In the genomic region with DNA sequence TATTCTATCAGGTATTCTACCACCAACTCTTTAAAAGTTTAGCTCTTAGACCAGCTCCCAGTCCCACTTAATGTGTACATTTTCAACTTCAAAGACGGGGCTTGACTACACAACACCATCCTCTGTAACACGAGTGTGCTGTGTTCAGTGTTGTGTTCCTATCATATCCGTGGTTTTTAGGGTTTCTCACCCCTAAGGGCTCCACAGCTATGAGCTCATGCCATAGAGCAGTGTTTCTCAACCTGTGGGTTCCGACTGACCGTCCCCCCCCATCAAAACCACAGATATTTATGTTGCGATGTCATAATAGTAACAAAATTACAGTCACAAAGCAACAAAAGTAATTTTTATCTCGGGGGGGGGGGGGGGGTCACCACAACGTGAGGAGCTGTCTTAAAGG, we compare ENCODE assay signal across 13 mouse cellular contexts.
"Had no signal": no experiment of that assay in that cellular context is flagged by ENCODE, and none has a peak within 500 bp of the region (broad histone marks: within the 10 kb centered on the region; RNA-seq: fewer than 3 reads in every experiment).

No protein-coding gene starts in this region.

- H3K9ac ChIP-seq: liver, embryonic 13.5 days; liver, postnatal 0 days; lung, embryonic 15.5 days; neural tube, embryonic 12.5 days had no signal

- DNase-seq: kidney, adult 8-10 months; kidney, postnatal 25 days; liver; liver, embryonic 13.5 days; liver, postnatal 0 days; spleen, adult 18-20 months; thymus, adult 2 months; thymus, postnatal 25 days had no signal

- H3K27me3 ChIP-seq: lung, embryonic 15.5 days; neural tube, embryonic 12.5 days had no signal

- H3K4me2 ChIP-seq: liver, embryonic 13.5 days; lung, embryonic 15.5 days; neural tube, embryonic 12.5 days had no signal

- H3K36me3 ChIP-seq: liver, embryonic 13.5 days; lung, embryonic 15.5 days; neural tube, embryonic 12.5 days had no signal

- H3K4me3 ChIP-seq: left cerebral cortex, adult 2 months; liver, embryonic 13.5 days; lung, embryonic 15.5 days; myocyte; neural tube, embryonic 12.5 days had no signal

- H3K4me1 ChIP-seq: liver, embryonic 13.5 days had no signal

- H3K27ac ChIP-seq: left cerebral cortex, adult 2 months; liver, embryonic 13.5 days; lung, embryonic 15.5 days; neural tube, embryonic 12.5 days had no signal

- H3K9me3 ChIP-seq: liver, embryonic 13.5 days; lung, embryonic 15.5 days; neural tube, embryonic 12.5 days had no signal

- ATAC-seq: intestine, postnatal 0 days; liver, postnatal 0 days had no signal
